Mouse (Mus musculus) 416B (cell line): ENCODE data around the gene Fam168a.
A peak's percentile ranks its signal among the peaks of the same experiment; 100 is the strongest.
"Not testable (repeated sequence)": the region's sequence is repeated elsewhere in the genome, so short reads cannot be mapped to it uniquely, and the experiment has no call there.

Source experiments
- DNase-seq: peaks from one replicate; pipeline ENCODE4 v3.0.0; 2011; ENCODE audit warnings: low read depth

The Fam168a gene

DNA sequence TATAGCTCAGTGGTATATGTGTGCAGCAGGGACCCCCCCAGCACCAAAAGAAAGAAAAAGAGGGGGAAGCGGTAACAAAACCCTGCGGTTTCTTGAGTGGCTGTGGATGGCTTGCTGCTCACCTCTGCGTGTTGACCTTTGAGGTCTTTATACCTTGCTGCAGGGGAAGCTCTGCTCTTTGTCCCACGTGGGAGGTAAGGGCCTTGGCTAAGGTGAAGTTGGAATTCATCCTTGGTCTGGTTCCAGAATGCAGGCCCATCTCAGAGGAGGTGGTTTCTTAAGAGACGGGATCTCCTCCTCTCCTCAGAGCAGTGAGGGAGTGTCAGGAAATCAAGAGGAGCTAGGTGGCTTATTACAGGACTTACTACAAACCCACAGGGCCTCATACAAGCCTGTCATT is 135.7 kb downstream of the Fam168a start:
- no peak for DNase-seq

DNA sequence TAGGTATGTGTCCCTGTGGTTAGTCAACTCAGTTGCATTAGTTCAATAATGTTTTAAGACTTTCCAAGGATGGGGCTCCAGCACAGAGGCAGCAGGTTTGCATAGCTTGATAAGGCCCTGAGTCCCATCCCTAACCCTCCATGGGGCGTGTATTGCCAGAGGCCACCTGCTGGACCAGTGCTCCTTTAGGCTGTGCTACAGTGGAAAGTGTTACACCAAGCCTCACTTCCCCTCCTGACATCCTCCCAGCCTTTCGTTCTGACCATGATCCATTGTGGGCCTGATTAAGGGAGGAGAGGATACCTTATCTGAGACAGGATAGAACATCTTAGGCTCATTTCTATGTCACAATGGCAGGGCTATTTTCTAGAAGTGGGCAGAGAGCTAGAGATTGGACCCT is 137.4 kb downstream of the Fam168a start:
- no peak for DNase-seq

DNA sequence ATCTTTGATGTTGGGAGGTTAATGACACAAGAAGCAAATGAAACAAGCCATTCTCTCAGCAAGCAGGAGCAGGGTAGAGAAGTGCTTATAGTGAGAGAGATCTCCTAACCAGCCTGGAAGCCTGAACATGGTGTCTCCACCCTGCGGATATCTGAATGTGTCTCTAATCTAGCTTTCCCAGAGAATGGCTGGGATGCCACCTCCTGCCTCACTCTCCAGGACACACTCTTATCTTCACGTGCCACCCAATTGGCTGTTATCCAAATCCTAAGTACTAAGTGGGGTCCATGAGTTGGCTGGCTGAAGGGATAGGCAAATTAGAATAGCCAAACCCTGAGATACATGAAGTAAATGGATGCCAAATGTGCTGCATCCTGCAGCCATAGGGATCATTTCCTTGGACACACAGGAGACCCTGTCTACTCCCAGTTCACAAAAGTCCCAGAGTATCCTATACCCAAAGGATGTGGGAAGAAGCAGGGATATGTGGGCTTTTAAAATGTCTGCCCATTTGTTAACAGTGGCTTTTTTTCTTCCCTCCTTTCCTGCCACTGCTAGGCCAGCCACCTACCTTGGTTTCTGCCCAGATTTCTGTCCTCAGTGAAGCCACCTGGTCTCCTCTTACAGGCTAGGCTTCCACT is 138.1 kb downstream of the Fam168a start:
- no peak for DNase-seq

DNA sequence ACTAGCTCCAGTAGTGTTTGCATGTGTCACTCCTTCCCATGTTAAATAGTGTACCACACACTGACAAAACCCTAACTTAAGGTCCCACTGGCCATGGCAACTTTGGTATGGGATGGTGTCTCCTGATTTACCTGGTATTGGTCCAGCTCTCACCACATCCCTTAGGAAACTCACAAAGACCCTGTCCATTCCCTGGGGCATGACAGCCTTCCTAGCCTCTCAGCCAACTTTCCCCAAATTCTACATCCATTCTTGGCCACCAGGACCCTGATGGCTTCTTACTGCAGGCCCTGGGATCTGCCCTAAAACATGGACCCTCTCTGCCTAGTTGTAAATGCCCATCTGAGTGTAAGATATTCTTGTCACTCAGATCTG is 138.6 kb downstream of the Fam168a start:
- no peak for DNase-seq

DNA sequence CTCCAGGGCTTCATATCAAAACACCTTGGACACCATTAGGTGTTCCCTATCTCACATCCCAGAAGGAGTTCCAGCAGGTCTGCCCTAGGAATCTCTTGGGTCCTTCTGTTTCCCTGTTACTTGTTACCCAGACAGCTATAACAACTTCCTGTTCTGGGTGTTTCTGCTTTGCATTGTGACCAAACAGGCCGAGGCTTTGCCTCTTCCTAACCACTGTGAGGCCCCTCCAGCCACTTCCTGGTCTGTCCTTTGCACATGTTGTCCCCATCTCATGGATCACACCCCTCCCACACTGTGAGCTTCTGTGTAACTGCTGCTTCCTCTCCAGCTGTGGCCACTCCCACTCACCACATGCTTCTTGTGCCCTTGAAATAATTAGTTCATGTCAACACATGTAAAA is 139.0 kb downstream of the Fam168a start:
- peak; percentile 98 for DNase-seq

DNA sequence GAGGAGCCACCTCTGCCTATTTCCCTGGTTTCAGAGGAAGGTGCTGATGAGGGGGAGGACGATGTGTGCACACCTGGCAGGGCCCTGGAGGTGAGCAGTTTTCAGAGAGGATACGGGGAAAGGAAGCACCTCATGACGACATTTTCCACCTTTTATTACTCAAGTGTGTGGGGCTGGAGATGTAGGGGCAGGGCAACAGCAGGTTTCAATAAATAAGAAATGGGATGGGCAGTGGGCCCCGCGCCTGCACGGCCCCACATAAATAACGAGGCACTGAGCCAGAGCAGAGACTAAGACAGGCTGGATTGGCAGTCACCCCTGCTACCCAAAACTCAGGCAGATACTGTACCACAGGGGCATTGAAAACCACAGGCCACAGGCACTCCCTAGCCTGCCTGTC is 139.6 kb downstream of the Fam168a start:
- not testable (repeated sequence) for DNase-seq

DNA sequence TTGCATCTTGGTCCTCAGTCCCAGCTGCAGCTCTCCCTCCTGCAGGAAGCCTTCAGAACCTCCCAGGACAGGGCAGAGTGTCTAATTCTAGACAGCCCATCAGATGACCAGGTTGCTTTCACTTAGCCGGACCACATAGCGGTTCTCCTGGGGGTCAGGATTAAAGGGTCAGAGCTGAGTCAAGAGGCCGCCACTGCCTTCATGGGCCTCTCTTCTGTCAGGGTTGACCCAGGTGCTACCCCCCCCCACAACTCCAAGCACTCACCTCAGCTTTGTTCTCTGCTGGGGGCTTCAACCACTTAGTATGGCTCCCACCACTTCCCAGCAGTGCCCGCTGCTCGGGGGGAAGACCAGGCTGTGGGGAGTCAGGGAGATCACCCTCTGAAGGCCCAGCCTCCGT is 140.7 kb downstream of the Fam168a start:
- DNase-seq, result no peak

DNA sequence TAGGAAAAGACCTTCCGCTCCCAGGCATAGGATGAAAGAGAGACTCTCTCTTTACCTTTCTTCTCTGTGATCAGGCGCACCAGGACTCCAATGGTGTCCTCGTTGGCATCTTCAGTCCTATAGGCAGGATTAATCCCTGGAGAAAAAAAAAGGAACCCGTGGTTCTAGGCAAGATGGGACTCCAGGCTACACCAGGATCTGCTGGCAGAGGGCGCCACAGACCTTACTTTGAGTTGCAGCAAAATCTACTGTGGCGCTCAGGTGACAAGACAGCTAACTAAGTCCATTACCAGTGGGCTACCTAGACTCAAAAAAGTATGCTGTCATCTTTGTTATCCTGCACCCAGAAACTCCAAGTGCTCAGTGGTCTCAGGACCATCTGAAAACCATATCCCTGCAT is 142.3 kb downstream of the Fam168a start:
- peak; percentile 77 for DNase-seq

DNA sequence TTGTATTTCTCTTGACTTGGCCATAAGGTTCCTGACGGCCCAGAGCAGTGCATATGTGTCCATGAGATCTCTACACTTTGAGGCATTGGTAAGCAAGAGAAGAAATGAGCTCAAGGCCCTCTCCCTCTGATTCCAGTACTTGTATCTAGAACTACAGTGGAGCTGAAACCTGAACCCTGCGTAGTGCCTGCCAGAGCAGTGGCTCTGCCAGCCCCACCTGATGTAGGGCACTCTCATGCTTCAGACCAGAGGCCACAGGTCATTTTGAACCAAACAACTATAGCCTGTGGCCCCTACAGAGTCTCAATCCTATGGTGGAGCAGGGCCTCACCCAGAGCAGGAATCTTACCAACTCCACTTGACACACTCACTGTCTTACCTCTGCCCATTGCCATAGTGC is 143.1 kb downstream of the Fam168a start:
- DNase-seq, result no peak

DNA sequence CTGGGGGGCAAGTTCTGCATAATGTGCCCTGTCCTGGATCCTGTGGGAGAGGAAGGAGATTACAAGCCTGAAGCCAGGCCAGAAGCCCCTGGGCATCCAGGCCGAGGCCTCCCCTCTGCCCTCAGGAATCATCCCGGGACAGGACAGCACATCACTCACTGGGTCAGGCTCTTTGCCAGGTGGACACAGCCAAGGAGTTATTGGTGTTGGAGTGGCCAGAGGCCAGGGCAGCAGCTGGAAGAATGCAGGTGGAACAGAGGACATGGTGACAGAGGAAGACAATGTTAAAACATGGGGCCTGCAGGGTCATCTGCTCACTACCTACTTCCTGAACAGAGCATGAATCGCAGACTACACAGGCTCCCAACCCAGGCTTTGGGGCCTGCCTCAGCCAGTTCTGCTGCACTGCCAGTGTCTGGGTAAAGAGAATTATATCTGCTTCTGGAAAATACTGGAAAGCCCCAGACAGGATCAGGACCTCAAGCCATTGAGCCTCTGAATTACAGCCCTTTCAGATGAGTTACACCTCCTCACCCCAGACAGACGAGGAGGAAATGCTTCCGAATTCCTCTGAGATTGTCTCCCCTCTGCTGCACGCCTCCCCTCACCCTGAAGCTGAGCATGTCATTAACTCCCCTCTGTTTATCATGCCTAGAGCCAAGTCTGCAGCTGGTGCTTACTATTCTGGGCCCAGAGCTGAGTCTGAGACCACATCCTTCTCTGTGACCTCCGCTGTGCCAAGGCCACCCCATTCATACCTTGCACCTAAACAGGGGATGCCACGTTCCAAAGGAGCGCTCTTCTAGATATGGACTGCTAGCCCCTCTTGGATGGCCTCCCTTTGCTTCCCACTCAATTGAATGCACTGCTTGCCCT is 145.3 kb downstream of the Fam168a start:
- no peak for DNase-seq

DNA sequence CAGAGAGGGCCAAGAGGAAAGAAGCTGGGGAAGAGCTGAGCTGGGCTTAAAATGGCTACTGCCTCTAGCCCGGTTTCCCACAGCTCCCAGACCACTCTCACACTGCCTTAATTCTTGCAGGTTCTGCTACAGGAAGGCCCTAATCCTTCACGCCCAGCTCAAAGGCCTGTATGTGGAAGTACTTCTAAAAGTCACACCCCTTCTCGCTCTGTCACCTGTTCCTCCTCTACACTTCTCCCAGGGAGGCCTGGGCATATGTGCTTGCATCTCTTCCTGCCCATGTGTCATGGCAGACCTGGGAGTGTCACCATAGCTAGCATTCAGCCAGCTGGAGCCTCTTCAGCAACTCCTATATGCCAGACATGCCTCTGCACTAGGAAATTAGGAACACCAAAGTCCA is 147.0 kb downstream of the Fam168a start:
- peak; percentile 18 for DNase-seq

DNA sequence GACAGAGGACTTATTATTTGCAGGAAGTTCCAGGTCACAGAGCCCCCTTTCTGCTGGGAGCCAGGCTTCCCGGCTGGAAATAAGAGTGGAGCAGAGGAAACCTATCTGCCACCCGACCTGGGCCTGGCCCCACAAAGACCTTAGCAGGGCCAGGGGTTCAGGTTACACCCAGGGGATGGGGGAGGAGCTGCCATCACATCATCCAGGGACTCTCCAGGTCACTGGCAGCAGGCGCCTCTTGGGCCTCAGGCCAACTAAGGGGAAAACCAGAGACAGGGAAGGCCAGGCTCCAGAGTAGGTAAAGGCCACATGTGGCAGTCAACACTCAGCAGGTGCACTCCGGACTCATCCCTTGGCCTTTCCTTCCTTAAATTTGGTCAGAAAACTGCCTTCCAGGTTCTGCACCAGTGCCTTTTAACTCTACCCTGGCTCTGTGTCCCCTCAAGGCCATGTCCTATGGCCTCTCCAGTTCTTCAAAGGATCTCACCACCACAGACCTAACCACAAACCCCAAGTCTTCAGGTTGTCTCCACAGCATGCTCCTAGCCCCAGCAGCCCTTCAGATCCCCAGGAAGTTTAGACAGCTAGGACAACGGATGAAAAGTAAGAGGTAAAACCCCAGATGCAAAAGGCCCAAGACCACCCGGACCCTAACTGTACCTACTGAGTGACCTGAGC is 147.8 kb downstream of the Fam168a start:
- peak; percentile 79 for DNase-seq

DNA sequence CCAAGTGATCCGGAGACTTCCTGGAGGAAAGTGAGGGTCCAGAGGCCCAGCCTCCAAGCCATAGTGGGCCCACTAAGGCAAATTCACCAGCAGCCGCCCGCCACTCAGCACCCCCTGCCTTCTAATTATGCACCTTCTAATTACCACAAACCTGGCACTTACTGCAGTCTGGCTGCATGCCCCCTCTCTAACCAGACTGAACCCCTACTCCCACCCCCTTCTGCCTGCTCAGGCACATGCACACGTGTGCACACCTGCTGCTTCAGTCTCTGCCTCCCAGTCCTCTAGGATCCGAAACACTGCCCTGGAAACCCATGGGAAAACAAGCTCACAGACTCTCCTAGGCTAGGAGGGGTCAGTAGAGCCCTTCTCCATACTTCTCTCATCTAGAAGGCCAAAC is 148.4 kb downstream of the Fam168a start:
- no peak for DNase-seq

DNA sequence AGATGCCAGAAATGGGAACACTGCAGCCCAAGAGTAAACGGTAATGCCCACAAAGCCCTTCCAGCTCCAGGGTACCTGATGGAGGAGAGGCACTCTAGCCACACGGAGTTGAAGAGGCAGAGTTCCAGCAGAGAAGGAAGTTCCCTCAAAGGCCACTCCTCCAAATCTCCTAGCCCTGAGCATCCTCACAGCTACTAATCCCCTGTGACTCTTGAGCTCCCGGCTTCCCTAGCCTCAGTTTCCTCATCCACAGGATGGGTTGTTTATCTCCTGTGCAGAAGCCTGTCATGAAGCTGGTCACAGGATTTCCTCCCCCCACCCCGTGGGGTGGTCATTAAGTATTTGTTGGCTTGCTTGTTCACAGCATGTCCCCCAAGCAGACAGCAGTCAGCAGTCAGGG is 148.9 kb downstream of the Fam168a start:
- DNase-seq, result peak; percentile 58

DNA sequence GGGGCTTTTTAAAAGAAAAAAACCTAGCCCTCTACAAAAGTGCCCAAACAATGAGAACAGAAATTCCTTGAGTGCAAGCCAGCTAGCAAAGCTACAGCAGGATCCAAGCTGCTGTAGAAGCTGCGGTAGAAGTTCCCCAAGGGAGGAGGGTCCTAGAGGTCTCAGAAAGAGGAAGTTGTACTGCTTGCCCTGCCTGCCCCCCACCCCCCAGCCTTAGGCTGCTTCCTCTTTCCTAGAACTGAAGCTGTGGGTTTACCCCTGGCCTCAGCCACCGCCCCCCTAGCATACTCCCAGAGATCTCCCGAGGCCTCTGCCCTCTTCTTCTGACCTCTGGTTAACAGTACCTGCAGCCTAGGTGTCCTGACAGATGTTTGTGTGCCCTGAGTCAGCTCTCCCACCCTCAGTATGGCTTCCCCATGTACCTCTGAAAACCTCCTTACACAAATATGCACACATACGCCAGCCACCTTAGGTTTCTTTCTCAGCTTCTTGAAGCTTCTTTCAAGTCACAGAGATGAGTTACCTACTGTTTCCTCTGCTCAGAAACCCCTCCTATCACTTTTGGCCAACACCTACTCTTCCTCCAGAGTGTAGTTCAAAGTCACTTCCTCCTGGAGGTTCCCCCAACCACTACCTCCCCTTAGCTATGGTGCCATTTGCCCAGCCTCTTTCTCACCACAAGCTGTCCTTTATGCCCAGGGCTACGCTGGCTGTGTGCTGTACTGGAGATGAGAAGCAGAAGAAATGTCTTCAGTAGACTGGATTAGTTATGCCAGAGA is 149.5 kb downstream of the Fam168a start:
- DNase-seq, result peak; percentile 95

DNA sequence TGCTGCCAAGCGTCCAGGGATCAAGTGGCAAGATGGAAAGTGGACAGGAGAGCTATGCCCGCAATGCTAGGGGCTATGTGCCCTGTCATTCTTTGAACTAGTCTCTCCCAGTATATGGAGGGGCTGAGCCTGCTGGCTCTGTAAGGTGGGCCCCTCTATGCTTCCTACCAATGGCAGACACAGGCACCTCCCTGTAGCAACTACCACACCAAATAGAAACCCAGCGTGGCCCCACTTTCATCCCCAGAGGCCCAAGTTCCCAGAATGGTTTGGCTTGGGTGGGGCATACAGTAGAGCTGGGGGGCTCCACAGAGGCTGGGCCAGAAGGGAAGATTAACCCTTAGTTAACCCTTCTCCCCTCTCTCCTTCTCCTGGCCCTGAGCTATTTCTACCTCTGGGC is 154.0 kb downstream of the Fam168a start:
- no peak for DNase-seq

DNA sequence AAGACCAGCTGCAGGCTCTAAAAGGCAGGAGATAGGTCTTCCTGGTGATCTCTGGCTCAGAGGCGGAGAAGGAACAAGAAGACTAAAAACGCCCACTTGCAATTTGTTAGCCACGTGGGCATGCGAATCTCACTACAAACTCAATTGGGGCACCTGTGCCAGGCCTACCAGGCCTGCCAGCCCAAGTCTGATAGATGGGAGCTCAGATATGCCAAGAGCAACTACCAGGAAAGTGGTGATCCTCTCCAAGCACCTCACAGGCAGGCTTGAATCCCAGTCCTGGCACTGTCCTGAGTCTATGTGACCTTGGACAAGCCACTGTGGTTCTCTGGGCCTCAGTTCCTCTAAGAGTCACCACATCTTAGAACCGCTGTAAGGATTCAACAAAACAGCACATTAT is 154.8 kb downstream of the Fam168a start:
- DNase-seq, result no peak

DNA sequence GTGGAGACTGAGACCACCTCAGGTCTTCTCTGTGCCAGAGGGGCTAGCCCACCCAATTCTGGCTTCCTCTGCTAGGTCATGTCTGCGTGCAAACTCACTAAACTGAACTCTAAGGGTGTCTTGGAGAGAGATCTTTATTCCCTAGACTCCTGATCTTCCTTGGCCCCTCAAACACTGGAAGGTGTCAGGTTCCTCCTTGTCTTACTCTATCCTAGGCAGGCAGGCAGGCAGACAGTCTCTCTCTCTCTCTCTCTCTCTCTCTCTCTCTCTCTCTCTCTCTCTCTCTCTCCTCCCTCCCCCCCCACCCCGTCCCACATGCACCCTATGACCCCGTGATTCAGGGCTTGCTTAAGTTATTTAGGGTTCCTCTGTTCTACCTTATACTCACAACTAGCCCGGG is 155.9 kb downstream of the Fam168a start:
- no peak for DNase-seq

DNA sequence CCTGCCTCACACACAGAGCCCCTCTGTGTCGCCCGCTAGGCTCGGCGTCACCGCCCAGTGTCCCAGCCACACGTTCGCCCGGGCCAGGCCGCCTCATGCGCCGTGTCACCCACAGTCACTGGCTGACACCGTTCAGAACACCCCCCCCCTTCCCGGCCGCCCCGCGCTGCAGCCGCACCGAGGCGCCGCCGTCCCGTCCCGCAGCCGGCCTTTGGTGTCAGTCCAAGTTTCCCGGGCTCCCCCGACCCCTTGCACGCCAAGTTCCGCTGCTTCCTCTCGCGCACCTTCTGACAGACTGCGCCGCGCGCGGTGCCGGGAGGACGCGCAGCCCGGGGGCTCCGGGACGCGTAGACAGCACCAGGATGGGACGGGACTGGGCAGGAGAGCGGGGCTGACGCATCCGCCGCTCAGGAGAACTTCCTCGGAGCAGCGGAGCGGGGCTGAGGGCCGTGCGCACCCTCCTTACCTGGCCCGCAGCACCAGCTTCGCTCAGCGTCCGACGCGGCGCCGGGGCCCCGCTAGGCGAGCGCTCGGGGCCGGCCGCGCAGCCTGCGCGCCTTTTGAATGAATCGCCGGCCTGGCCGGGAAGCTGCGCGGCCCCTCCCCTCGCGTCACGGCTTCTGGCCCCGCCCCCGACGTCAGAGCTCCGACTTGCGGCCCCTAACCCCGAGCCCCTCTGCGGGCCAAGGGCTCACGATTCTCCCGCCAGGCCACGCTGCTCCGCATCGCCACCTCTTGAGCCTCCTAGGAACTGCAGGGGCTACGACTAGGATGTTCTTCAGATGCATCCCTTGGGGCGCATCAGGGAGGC is 156.6 kb downstream of the Fam168a start, which contains the start of gene Relt:
TSS of gene Relt (minus strand) at position 619 of the 811 bp plus-strand sequence.
- DNase-seq, result peak; percentile 97

DNA sequence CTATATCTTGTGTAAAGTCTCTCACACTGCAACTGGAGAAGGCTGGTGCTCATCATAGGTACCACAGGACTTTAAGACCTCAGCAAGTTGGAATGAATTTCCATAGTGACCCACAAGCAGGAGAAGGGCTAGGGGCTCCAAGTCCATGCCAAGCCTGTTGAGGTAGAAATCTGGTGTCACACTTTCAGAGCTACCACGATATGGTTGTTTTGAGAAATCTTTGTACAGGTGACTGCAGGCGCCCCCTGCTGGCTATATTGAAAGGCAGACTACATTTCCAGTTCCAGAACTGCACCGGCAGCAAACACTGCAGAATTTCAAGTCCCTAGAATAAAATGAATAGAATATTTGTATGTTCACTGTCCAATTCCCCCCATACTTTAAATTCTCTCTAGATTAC is 160.2 kb downstream of the Fam168a start:
- peak; percentile 79 for DNase-seq

DNA sequence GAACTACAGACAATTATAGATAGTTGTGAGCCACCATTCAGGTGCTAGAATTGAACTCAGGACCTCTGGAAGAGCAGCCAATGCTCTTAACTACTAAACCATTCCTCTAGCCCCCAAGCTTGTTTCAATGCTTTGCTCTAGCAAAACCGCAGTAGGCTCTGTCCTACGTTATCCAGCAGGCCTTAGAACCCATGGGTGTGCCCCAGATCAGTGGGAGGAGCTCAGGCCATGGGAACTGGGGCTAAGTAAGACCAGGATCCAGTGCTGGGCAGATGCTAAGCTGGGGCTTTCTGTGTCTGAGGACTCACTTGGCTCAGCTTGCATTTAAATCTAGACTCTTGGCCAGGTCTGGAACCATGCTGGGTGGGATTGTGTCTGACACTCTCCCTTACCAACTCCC is 161.1 kb downstream of the Fam168a start:
- DNase-seq, result no peak
